Mouse (Mus musculus) lung, adult 2 months (tissue): ENCODE results near the gene Bend7. TPM values are rescaled to one million over a fixed set of nuclear protein-coding genes. Genes with fewer than 3 reads are reported as not detected.

Experiments
- DNase-seq: peaks from one replicate; pipeline ENCODE4 v3.0.0; 2022
- H3K4me1 ChIP-seq: fragments of 200-500 bp; 2 replicates; pipeline ENCODE4 v1.6.1; 2011; ENCODE audit warnings: low read length; ENCODE audit not compliant: control insufficient read depth, insufficient read depth
- H3K4me3 ChIP-seq: fragments of 200-500 bp; replicated peaks from 2 replicates; pipeline ENCODE3; 2011; ENCODE audit warnings: low read depth, mild to moderate bottlenecking, control low read depth, low read length; ENCODE audit errors: extremely low read depth
- CTCF ChIP-seq: fragments of 200-500 bp; IDR thresholded peaks from 2 replicates; pipeline ENCODE4 v1.5.1; 2011; ENCODE audit warnings: mild to moderate bottlenecking, low read length, control low read depth; ENCODE audit not compliant: insufficient read depth
- POLR2A ChIP-seq: fragments of 200-500 bp; IDR thresholded peaks from 2 replicates; pipeline ENCODE4 v1.6.1; 2011; ENCODE audit warnings: low read depth, mild to moderate bottlenecking, control low read depth, low read length, borderline replicate concordance; ENCODE audit errors: extremely low read depth
- WGBS: fragments of 180-500 bp; shearing (Covaris S2); methylation state at CpG from one replicate; pipeline ENCODE4 v1.1.7; 2018; 5-methylcytosine and 5-hydroxymethylcytosine counted together
- polyA plus RNA-seq: library from polyadenylated mRNA; depleted of rRNA; stranded (reverse); fragments of >200 nt; gene quantifications from 2 replicates; pipeline ENCODE4 v1.2.3, GENCODE M21; 2012

Bend7 gene
- polyA plus RNA-seq, 1 experiment = 17.2 TPM

- no peak overlapping the region for H3K4me3 ChIP-seq
- DNase-seq = no peak
- H3K4me1 ChIP-seq = no peaks in the 10 kb centered on the region
- TF ChIP-seq CTCF (no peak), POLR2A (no peak)
- WGBS = 70% methylated on average over 3 of the region's 3 CpGs
Measured at GRCm38 (mm10) chr2:4781641-4782040, 64.0 kb downstream of the Bend7 start.

- no peak for DNase-seq
- 71% methylated on average over 4 of the region's 4 CpGs for WGBS
- TF ChIP-seq POLR2A = no peak
- no peak for TF ChIP-seq CTCF
- H3K4me1 ChIP-seq = no peaks in the 10 kb centered on the region
- H3K4me3 ChIP-seq = no peak overlapping the region
Measured at GRCm38 (mm10) chr2:4782401-4782800, 64.8 kb downstream of the Bend7 start.

GRCm38 (mm10) chr2:4782809-4783641, 65.4 kb downstream of the Bend7 start:
- TF ChIP-seq POLR2A (no peak), CTCF (no peak)
- WGBS = 71% methylated on average over 11 of the region's 11 CpGs
- H3K4me3 ChIP-seq = no peak overlapping the region
- no peak for DNase-seq
- no peaks in the 10 kb centered on the region for H3K4me1 ChIP-seq

- DNase-seq = no peak
- Histone ChIP-seq H3K4me1 (no peaks in the 10 kb centered on the region), H3K4me3 (no peak overlapping the region)
- no peak for TF ChIP-seq POLR2A
- TF ChIP-seq CTCF = no peak
- WGBS = 47% methylated on average over 8 of the region's 8 CpGs
Measured at GRCm38 (mm10) chr2:4784012-4784411, 66.4 kb downstream of the Bend7 start.

- TF ChIP-seq POLR2A (no peak), CTCF (no peak)
- WGBS = 88% methylated on average over 6 of the region's 6 CpGs
- DNase-seq = no peak
- no peaks in the 10 kb centered on the region for H3K4me1 ChIP-seq
- no peak overlapping the region for H3K4me3 ChIP-seq
Measured at GRCm38 (mm10) chr2:4785016-4785415, 67.4 kb downstream of the Bend7 start.

- WGBS = 79% methylated on average over 7 of the region's 7 CpGs
- no peaks in the 10 kb centered on the region for H3K4me1 ChIP-seq
- DNase-seq = no peak
- TF ChIP-seq POLR2A (no peak), CTCF (no peak)
- no peak overlapping the region for H3K4me3 ChIP-seq
Measured at GRCm38 (mm10) chr2:4787223-4787622, 69.6 kb downstream of the Bend7 start.

- Histone ChIP-seq H3K4me3 (no peak overlapping the region), H3K4me1 (no peaks in the 10 kb centered on the region)
- WGBS = 81% methylated on average over 8 of the region's 8 CpGs
- no peak for DNase-seq
- TF ChIP-seq CTCF = no peak
- TF ChIP-seq POLR2A = no peak
Measured at GRCm38 (mm10) chr2:4791646-4792045, 74.0 kb downstream of the Bend7 start.

- TF ChIP-seq POLR2A (no peak), CTCF (no peak)
- Histone ChIP-seq H3K4me1 (no peaks in the 10 kb centered on the region), H3K4me3 (no peak overlapping the region)
- DNase-seq = no peak
- 78% methylated on average over 4 of the region's 4 CpGs for WGBS
Measured at GRCm38 (mm10) chr2:4792554-4792953, 74.9 kb downstream of the Bend7 start.

- TF ChIP-seq CTCF (no peak), POLR2A (no peak)
- DNase-seq = no peak
- no peak overlapping the region for H3K4me3 ChIP-seq
- 62% methylated on average over 18 of the region's 18 CpGs for WGBS
- no peaks in the 10 kb centered on the region for H3K4me1 ChIP-seq
Measured at GRCm38 (mm10) chr2:4802395-4803176, 85.0 kb downstream of the Bend7 start.
